Mouse (Mus musculus) testis, adult 2 months (tissue): ENCODE results near the gene Gm3336.

ENCODE experiments used
- CTCF ChIP-seq: fragments of 200-500 bp; IDR thresholded peaks from 2 replicates; pipeline ENCODE4 v1.5.1; 2012; ENCODE audit warnings: low read depth, mild to moderate bottlenecking, inconsistent platforms, low read length, moderate library complexity; ENCODE audit not compliant: control insufficient read depth, insufficient read depth, insufficient replicate concordance
- POLR2A ChIP-seq: fragments of 200-500 bp; IDR thresholded peaks from 2 replicates; pipeline ENCODE4 v1.6.1; 2012; ENCODE audit warnings: low read depth, mild to moderate bottlenecking, inconsistent platforms, low read length, moderate library complexity; ENCODE audit not compliant: control insufficient read depth

DNA sequence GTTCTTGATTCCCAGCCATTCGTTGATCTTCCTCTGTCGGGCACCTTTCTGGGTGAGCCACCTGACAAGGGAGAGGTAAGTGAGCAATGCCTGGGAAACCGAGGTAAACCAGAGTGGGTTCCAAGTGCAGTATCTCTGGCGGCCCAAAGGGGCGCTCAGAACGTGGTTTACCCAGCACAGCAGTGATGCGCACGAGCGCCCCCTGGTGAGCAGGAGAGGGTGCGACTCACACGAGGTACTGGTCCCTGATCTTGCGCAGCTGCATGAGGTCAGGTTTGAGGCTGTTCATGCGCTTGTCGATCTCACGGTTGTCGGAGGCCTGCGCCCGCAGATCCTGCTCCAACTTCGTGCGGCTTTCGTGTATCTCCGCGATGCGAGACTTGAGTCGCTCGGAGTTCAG is 51.0 kb downstream of the Gm3336 start:
- TF ChIP-seq POLR2A (no peak), CTCF (peak; percentile 96)
